Mouse (Mus musculus): ENCODE data around the gene Lrwd1. TPM values are rescaled to one million over a fixed set of nuclear protein-coding genes. Genes with fewer than 3 reads are reported as not detected.

Gene Lrwd1
- 16.6 and 16.9 TPM in 2 replicates for total RNA-seq (2014; fragmentation: Nextera tagmentation)
- 43.3 and 51.8 TPM in 2 replicates for total RNA-seq (2017)
- polyA plus RNA-seq (2012) = 92.6 and 112 TPM in 2 replicates

DNA sequence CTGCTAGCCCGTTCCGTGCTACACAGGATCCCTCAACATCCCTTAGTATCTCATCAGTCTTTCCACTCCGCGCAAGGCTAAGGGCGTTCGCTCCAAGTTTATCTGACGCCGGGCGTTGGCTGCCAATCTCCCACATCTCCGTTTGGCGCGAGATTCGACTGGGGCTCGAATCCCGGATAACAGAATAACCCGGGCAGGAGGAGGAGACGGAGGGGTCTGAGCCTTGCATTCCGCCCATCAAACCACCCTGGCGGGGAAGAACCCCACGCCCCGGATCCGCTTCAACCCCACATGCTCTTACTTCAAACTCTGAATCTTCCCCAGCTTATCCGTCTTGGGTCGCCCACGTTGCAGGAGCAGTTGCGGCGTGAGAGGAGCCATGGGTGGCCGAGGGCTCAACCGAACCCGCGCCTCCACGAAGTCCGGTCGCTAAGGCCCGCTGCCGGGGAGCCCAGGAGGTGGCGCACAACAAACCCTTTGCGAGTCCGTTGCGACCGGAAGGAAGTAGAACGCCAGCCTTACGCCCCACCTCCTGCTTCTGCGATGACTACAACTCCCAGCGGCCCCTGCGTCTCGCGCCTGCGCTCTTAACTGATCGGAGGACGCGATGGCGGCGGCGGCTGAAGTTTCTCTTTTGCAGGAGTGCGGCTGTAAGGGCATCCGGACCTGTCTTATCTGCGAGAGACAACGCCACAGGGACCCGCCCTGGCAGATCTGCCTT, at the start of gene Lrwd1, which contains the start of gene Alkbh4:
Gene Lrwd1 (minus strand): TSS at position 504 of the 721 bp plus-strand sequence.
Gene Alkbh4 (plus strand): TSS at position 576 of the 721 bp plus-strand sequence.
- no peaks in the 10 kb centered on the region for H3K9me3 ChIP-seq (replicated peaks)
- peak within 1 kb of the TSS; percentile 86 for H3K4me3 ChIP-seq (ENCODE audit: low read depth, low read length)
- peak; percentile 78 for DNase-seq (ENCODE audit: low spot score)
- TF ChIP-seq TAL1 (conservative IDR thresholded peaks at IDR 0.05; ENCODE audit: low read depth, low read length) (no peak), GATA1 (IDR thresholded peaks at IDR 0.05; ENCODE audit: borderline replicate concordance, low read length) (no peak)
- ATAC-seq (ENCODE audit: extremely low read depth, insufficient number of reproducible peaks, low FRiP score, poor library complexity, severe bottlenecking) = peak; percentile 89
- peaks cover 75% of the 10 kb centered on the region for H3K36me3 ChIP-seq (replicated peaks)
- H3K4me1 ChIP-seq (ENCODE audit: insufficient read depth, low read depth, low read length) = peaks cover 62% of the 10 kb centered on the region
- no peaks in the 10 kb centered on the region for H3K27me3 ChIP-seq (ENCODE audit: insufficient read depth, low read length)

DNA sequence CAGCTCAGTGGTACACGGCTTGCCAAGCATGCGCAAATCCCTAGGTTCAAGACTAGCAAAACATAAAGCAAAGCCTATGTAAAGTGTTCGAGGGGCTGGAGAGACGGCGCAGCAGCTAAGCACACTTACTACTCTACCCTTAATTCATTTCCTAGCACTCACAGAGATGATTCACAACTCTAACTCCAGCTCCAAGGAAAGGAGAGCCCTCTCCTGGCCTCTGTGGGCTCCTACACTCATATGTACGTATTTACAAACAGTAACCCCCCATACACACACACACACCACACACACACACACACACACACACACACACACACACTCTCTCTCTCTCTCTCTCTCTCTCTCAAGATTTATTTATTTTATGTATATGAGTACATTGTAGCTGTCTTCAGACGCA, 47.9 kb upstream of the Lrwd1 start:
- DNase-seq (ENCODE audit: low spot score) = no peak
- ATAC-seq (ENCODE audit: extremely low read depth, insufficient number of reproducible peaks, low FRiP score, poor library complexity, severe bottlenecking) = no peak
- H3K4me3 ChIP-seq (ENCODE audit: low read depth, low read length) = peak overlapping the region; percentile 5; the same call in 1 of the 2 replicates
- no peaks in the 10 kb centered on the region for H3K9me3 ChIP-seq (replicated peaks)
- TF ChIP-seq GATA1 (IDR thresholded peaks at IDR 0.05; ENCODE audit: borderline replicate concordance, low read length) (no peak), CTCF (IDR thresholded peaks at IDR 0.05; ENCODE audit: low read depth, low read length) (no peak), TAL1 (conservative IDR thresholded peaks at IDR 0.05; ENCODE audit: low read depth, low read length) (no peak), GATA2 (IDR thresholded peaks at IDR 0.05; ENCODE audit: borderline replicate concordance, low read depth, low read length) (no peak), POLR2AphosphoS5 (IDR thresholded peaks at IDR 0.05; ENCODE audit: insufficient replicate concordance, low read depth, low read length) (no peak)
- no peaks in the 10 kb centered on the region for H3K27me3 ChIP-seq (ENCODE audit: insufficient read depth, low read length)
- peaks cover 69% of the 10 kb centered on the region for H3K4me1 ChIP-seq (ENCODE audit: insufficient read depth, low read depth, low read length)
- peaks cover 94% of the 10 kb centered on the region for H3K36me3 ChIP-seq (replicated peaks)

DNA sequence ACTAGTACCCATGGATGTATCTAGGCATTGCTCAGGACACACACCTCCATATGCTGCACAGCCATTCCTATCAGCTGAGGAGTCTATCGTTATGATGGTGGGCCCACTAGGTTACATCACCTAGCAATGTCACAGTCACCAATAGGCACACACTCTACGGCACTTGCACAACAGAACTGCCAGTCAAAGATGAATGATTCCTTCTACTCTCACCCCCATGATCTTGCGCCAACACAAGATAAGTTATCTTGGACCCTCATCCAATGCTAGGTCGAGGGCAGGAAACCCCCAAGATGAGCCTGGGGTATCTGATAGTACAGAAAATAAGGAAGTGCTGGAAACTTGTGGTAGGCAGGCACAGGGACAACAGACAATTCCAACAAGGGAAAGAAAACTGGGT, 47.0 kb upstream of the Lrwd1 start:
- peak; percentile 60 for DNase-seq (ENCODE audit: low spot score)
- no peaks in the 10 kb centered on the region for H3K27me3 ChIP-seq (ENCODE audit: insufficient read depth, low read length)
- peaks cover 94% of the 10 kb centered on the region for H3K36me3 ChIP-seq (replicated peaks)
- peaks cover 69% of the 10 kb centered on the region for H3K4me1 ChIP-seq (ENCODE audit: insufficient read depth, low read depth, low read length)
- H3K9me3 ChIP-seq (replicated peaks) = no peaks in the 10 kb centered on the region
- peak; percentile 90 for TF ChIP-seq TAL1 (conservative IDR thresholded peaks at IDR 0.05; ENCODE audit: low read depth, low read length)
- TF ChIP-seq GATA1 (IDR thresholded peaks at IDR 0.05; ENCODE audit: borderline replicate concordance, low read length) = no peak
- H3K4me3 ChIP-seq (ENCODE audit: low read depth, low read length) = no peak overlapping the region; the same call in 1 of the 2 replicates
- peak; percentile 72 for ATAC-seq (ENCODE audit: extremely low read depth, insufficient number of reproducible peaks, low FRiP score, poor library complexity, severe bottlenecking)

DNA sequence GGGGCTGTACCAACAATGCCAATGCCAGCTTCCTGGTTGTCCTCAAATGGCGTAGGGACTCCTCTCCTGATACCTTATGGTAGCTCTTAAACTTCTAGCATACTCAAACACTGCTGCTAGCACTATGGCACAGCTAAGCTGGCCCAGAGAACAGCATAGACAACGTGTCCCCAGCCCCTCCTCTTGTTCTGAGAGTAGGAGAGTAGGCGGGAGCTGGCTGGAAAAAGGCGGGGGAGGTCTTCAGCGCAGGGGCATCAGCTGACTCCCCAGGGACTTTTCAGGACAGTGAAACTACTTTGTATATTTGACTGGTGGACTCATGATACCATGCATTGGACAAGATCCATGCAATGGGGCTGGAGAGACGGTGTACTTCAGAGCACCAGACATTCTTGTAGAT, 46.2 kb upstream of the Lrwd1 start:
- peaks cover 97% of the 10 kb centered on the region for H3K36me3 ChIP-seq (replicated peaks)
- no peaks in the 10 kb centered on the region for H3K9me3 ChIP-seq (replicated peaks)
- no peak overlapping the region; the same call in 1 of the 2 replicates for H3K4me3 ChIP-seq (ENCODE audit: low read depth, low read length)
- no peaks in the 10 kb centered on the region for H3K27me3 ChIP-seq (ENCODE audit: insufficient read depth, low read length)
- TF ChIP-seq POLR2AphosphoS5 (IDR thresholded peaks at IDR 0.05; ENCODE audit: insufficient replicate concordance, low read depth, low read length) (no peak), GATA1 (IDR thresholded peaks at IDR 0.05; ENCODE audit: borderline replicate concordance, low read length) (no peak), GATA2 (IDR thresholded peaks at IDR 0.05; ENCODE audit: borderline replicate concordance, low read depth, low read length) (no peak), CTCF (IDR thresholded peaks at IDR 0.05; ENCODE audit: low read depth, low read length) (no peak), TAL1 (conservative IDR thresholded peaks at IDR 0.05; ENCODE audit: low read depth, low read length) (no peak)
- DNase-seq (ENCODE audit: low spot score) = peak; percentile 48
- ATAC-seq (ENCODE audit: extremely low read depth, insufficient number of reproducible peaks, low FRiP score, poor library complexity, severe bottlenecking) = peak; percentile 15; the same call in 1 of the 2 replicates
- peaks cover 69% of the 10 kb centered on the region for H3K4me1 ChIP-seq (ENCODE audit: insufficient read depth, low read depth, low read length)

DNA sequence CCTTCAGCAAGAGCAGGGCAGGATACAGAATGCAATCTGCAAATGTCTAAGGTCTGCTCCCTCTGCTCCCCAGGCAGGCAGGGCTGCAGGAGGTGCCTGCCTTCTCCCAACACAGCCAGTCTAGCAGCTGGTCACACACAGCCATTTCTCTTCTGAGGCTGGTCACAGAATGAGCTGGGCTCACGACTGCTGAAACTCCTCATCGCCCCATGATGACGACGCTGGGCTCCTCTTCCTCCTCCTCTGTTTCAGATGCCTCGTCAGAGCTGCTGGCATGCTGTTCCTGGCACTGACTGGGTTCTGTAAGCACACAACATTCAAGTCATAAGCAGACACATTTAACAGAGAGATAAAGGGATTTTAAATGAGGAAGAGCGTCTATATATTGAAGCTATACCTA, 45.3 kb upstream of the Lrwd1 start:
- ATAC-seq (ENCODE audit: extremely low read depth, insufficient number of reproducible peaks, low FRiP score, poor library complexity, severe bottlenecking) = no peak
- TF ChIP-seq TAL1 (conservative IDR thresholded peaks at IDR 0.05; ENCODE audit: low read depth, low read length) (no peak), POLR2AphosphoS5 (IDR thresholded peaks at IDR 0.05; ENCODE audit: insufficient replicate concordance, low read depth, low read length) (no peak)
- Histone ChIP-seq H3K4me3 (ENCODE audit: low read depth, low read length) (no peak overlapping the region), H3K9me3 (replicated peaks) (no peaks in the 10 kb centered on the region), H3K4me1 (ENCODE audit: insufficient read depth, low read depth, low read length) (peaks cover 66% of the 10 kb centered on the region), H3K36me3 (replicated peaks) (peaks cover 92% of the 10 kb centered on the region), H3K27me3 (ENCODE audit: insufficient read depth, low read length) (no peaks in the 10 kb centered on the region)
- no peak for DNase-seq (ENCODE audit: low spot score)

DNA sequence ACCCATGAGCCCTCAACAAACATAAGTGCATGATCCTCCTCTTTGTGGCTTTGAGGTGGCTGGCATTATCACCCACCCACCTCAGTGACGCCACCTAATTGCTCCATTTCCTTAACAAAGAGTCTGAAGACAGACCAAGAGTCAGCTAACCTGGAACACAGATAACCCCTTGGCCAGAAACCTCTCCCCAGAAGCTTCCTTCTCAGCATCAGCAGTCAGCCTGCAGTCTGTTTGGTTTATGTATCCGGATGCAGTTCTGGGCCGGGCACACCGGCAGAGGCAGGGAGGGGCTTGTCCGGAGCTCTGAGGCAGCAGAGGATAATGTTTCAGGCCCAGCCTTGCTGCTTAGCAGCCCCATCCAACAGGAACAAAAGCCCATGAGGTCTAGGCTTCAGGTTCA, 43.7 kb upstream of the Lrwd1 start:
- peaks cover 79% of the 10 kb centered on the region for H3K36me3 ChIP-seq (replicated peaks)
- peaks cover 59% of the 10 kb centered on the region for H3K4me1 ChIP-seq (ENCODE audit: insufficient read depth, low read depth, low read length)
- ATAC-seq (ENCODE audit: extremely low read depth, insufficient number of reproducible peaks, low FRiP score, poor library complexity, severe bottlenecking) = no peak
- TF ChIP-seq CTCF (IDR thresholded peaks at IDR 0.05; ENCODE audit: low read depth, low read length) (no peak), TAL1 (conservative IDR thresholded peaks at IDR 0.05; ENCODE audit: low read depth, low read length) (no peak), POLR2AphosphoS5 (IDR thresholded peaks at IDR 0.05; ENCODE audit: insufficient replicate concordance, low read depth, low read length) (no peak), GATA1 (IDR thresholded peaks at IDR 0.05; ENCODE audit: borderline replicate concordance, low read length) (no peak), GATA2 (IDR thresholded peaks at IDR 0.05; ENCODE audit: borderline replicate concordance, low read depth, low read length) (no peak)
- H3K9me3 ChIP-seq (replicated peaks) = no peaks in the 10 kb centered on the region
- H3K27me3 ChIP-seq (ENCODE audit: insufficient read depth, low read length) = no peaks in the 10 kb centered on the region
- no peak for DNase-seq (ENCODE audit: low spot score)
- no peak overlapping the region for H3K4me3 ChIP-seq (ENCODE audit: low read depth, low read length)
